Mouse (Mus musculus) 416B (cell line): ENCODE measurements at regions not wholly inside any gene's neighbourhood (a gene's known extent, or its start where the extent isn't known, plus 50 kb on each side); places are given as distances from the start of the nearest gene placed in this dataset.

Source experiments
- DNase-seq: peaks from one replicate; pipeline ENCODE4 v3.0.0; 2011; ENCODE audit warnings: low read depth

DNA sequence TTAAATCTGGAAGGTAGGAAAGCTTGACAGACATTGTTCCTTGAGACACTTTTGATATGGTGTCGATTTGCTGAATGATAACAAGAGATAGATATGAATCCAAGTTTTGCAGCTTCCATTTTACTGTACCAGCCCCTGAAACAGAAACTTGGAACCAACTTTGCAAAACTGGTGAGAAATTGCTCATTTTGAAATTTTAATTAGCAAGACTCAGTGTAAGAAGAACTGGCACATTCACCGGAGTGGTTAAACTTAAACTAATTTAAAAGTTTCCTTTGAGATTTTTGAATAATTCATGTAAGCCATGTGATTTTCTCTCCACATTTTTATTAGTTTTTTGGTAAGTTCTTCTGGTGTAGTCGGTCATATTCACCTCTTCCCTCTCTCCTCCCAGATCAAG lies 85.3 kb downstream of the Slitrk1 start:
- DNase-seq: no peak

DNA sequence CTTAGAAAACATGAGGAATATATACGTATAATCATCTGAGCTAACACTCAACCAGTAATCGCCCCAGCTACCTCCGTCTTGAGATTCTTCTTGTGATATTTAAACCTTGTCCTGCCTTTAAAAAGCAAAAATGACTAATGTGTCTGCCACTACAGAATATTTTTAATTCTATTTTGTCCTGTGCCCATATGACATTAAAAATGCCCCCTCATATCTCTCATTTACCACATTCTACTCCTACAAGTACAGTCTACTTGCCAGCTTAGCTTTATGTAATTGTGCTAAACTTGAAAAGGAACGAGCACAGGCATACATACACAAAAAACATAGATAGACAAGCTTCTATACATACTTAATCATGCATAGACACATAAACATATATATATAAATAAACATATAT lies 92.4 kb downstream of the Slitrk1 start:
- DNase-seq: no peak

DNA sequence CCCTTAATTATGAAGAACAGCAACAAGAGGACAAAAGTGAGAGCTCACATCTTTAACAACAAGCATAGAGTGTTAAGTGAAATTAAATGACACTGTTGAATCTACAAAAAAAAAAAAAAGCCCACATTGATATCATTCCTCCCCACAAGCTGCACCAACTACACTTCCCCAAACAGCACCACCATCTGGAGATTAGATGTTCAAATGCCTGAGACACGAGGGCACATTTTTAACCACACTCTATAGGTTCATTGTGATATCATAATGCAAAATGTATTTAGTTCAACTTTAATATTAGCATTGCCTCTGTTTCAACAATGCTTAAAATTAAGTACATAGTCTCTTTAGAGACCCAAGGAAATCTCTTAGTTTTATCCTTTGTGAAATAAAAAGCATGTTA lies 94.6 kb downstream of the Slitrk1 start:
- DNase-seq: no peak

DNA sequence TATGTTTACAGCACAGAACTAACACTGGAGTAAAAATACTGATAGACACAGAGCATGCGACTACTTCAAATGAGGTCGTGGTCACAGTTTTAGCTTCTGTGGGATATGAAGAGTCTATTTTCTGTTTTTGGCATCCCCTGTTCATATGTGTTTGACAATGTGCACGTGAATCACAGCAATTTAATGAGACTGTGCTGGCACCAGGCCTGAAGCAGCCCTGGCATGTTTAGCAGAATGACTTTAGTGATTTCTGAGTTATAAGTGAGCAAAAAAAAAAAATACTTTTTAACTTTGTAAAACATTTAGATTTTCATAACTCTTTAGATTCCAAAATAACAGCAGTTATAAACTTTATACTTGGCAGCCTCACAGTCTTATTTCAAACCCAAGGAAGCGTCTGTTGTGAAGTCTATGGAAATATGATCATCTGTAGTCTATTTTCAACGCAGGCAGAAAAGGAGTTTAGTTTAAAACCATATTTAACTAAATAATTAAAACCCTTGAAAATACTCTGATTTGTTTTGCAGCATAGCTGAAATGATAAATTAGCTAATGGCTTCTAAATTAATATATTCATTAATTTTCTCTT lies 108.5 kb downstream of the Slitrk1 start:
- DNase-seq: no peak

DNA sequence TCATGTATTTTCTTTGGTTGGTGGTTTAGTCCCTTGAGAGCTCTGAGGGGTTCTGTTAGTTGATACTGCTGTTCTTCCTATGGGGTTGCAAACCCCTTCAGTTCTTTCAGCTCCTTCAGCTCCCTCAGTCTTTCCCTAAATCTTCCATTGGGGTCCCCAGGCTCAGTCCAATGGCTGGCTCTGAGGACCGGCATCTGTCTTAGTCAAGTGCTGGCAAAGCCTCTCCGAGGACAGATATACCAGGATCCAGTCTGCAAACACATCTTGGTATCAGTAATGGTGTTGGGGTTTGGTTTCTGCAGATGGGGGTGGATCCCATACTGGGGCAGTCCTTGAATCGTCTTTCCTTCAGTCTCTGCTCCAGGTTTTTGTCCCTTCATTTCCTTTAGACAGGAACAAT lies 115.1 kb downstream of the Slitrk1 start:
- DNase-seq: no peak

DNA sequence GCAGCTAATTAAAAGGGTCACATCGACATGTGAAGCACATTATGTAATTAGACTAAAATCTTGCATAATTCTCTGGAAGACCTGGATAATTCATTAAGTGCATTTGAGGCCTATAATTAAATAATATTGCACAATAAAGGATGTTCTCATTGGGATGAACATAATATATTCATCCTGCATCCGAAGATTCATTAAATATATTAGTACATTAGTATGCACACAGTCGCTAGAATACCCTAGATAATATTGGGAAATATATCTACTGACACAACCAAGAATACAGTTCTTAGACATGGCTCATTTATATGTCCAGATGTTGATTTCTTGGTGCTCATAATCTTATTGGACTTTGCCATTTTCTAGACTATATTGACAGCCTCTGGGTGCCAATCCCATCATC lies 121.5 kb downstream of the Slitrk1 start:
- no peak for DNase-seq

DNA sequence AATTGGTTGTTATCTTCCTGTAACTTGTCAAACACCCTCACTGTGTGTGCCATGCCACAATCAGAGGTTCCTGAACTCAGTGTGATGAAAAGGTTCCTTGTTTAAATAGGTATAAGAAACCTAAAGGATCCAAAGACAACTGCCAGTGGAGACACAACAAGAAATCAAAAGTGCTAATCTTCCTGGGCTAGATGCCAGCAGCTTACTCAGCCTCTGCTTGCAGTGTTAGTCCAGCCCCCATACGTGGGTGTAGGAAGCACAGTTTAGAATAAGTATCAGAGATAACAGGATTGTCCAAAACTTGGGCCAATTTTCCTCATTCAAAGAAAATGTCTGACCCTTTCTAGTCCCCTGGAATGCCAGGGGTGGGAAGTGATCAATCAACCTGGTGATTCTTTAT lies 122.7 kb downstream of the Slitrk1 start:
- DNase-seq: peak; percentile 69

DNA sequence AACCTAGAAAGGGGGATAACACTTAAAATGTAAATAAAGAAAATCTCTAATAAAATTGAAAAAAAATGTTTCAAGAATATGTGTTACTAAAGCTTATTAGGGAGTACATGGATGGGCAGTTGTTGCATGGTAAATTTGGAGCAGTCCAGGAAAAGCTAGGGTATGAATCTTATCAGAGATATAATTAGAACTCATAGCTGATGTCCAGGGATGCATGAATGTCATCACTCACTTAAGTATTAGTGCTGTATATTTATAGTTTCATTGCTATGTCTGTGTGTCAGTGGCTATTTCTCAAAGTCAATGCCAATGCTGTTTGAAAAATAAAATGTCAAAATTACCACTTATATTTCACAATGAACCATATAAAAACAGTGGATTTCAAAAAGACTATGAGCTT lies 165.2 kb downstream of the Slitrk1 start:
- DNase-seq: no peak

DNA sequence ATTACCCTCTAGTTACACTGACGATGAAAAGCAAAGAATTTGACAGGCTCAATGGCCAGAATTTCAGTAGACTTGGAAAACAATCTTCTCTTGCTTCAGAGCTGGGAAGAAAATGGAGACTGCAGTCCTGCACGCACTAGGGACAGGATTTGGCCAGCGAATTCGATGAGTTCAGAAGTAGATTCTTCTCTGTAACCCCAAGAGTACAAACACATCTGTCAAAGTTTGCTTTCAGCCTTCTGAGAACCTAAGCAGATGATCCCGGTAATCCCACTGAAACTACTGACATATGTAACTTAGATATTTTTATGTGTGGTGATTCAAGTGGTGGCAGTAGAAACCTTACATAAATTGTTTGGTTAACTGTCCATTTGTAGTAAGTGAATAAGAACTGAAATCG lies 202.1 kb downstream of the Slitrk1 start:
- DNase-seq: no peak

DNA sequence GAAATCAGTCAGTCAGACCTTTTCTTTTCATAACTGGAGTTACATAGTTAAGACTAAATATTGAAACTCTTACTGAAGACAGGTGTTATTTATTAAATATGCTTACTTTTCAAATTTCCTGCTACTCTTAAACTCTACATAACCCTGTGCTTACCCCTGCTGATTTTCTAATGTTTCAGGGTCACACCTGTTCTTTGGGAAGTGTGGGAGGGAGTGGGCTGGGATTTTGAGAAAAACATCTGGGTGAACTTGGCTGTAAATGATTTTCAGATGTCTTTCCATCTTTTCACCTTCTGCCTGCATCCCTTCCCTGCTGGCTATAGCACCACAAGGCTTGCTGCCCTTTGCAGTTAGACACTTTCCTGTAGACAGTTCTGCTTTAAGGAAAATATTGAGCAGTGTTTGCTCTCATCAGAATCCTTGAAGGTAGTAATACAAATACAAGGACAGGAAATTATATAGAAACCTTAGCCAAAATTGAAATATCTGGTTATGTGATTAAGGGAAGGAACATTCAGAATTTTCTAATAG lies 204.8 kb downstream of the Slitrk1 start:
- no peak for DNase-seq

DNA sequence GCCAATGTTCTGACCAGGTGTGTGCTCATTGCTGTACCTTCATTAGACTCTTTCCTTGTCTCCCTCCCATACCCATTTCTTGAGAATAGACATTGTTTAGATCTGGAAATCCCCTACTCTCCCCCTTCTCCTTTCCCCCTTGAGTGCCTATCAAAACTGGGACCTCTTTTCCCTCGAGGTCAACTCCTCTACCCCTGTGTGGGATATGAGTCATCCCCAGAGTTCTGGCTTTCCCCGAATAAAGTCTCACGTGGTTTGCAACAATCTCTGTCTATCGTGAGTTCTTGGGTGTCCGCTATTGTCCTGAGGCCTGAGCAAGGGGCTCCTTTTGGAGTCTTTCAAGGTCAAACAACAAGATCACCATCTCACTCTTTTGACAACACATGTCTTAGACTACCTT lies 209.3 kb downstream of the Slitrk1 start:
- DNase-seq: peak; percentile 5

DNA sequence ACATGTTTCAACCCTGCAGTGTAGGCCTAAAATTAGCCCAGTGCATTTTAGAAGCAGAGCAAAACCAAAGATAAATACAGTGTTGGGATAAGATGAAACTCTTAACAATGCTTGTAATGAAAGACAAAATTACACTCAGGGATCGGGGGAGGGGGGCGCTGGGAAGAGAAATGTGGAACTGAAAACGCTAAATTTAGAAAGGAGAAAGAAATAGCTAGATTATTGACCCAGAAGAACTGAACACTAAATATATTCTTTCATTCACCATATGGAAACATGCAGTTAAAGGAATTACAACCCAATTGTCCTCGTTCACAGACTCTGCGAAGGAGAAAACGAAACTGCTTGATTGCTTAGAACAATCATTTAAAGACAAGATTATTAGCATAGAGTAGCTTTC lies 249.1 kb downstream of the Slitrk1 start:
- no peak for DNase-seq

DNA sequence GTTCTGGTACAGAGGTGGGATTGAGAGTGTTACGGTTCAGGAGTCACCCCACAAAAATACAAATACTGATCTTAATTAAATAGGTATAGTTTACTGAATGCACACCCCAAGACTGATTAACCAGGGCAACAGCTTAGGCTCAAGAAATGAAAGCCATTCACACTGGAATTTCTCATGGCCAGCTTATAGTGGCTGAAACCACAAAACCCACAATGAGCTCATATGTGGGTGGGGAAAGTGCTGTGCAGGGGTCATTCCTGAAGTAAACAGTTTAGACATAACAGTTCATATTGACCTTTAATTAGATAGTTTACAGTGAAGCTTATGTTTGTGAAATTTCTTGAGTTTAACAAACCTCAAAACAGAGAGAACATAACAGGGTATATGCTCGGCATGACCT lies 275.7 kb downstream of the Slitrk1 start:
- DNase-seq: peak; percentile 66

DNA sequence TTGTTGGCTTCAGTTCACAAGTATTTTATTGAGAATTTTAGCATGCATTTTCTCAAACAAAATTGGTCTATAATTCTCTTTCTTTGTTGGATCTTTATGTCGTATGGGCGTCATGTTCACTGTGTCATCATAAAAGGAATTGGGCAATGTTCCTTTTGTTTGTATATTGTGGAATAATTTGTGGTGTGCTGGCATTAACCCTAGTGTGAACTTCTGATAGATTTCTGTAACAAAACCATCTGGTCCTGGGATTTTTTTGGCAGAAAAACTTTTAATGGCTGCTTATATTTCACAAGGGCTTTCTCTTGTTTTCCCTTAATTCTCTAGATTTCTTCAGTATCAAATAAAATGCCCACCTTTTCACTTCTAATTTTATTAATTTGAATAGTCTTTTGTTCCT lies 278.7 kb downstream of the Slitrk1 start:
- no peak for DNase-seq

DNA sequence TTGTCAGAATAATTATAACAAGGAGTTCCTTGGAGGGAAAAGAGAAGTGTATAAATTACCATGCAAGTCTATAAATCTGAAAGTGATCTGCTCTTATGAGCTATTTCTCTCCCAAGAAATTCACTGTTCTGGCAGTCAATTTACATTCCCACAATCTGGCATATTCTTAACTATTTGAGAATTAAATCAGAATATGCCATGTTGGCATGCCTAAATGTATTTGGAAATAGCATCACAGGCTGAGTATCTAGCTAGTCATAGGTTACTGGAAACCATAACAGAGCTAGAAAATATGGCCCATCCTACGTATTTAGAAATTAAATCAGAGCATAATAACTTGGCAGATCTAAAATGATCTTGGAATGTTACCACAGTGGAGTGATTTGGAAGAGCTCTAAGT lies 303.9 kb downstream of the Slitrk1 start:
- DNase-seq: no peak
